Mouse (Mus musculus) layer of hippocampus, postnatal 10 days (tissue): ENCODE measurements at regions not wholly inside any gene's neighbourhood (a gene's known extent, or its start where the extent isn't known, plus 50 kb on each side); places are given as distances from the start of the nearest gene placed in this dataset.
A peak's percentile ranks its signal among the peaks of the same experiment; 100 is the strongest.

Experiments
- DNase-seq, 2 experiments: peaks; one replicate each; pipeline ENCODE4 v3.0.0; 2021; ENCODE audit warnings: low spot score in 2 of 2

- DNase-seq, result peak in 1 of 2 experiments; percentile 10
These were observed 55.8 kb upstream of the 5430402E10Rik start for GRCm38 (mm10) chrX:77980676-77981075.
